Mouse (Mus musculus) MEL (cell line): ENCODE data around the gene Slc7a8.

Experiments used
- CTCF ChIP-seq, 3 experiments: IDR thresholded peaks in 2 of 3; conservative IDR thresholded peaks in 1 of 3; 2 replicates each; pipeline ENCODE4 v1.5.1; 2011 to 2012; ENCODE audit warnings: low read length in 3 of 3, low read depth in 2 of 3, mild to moderate bottlenecking in 2 of 3, improper control_type of control experiment in 1 of 3, inconsistent platforms in 1 of 3, mixed read lengths in 1 of 3, moderate library complexity in 1 of 3; ENCODE audit not compliant: control insufficient read depth in 1 of 3, insufficient read depth in 1 of 3, poor library complexity in 1 of 3, severe bottlenecking in 1 of 3
- GABPA ChIP-seq: IDR thresholded peaks from 2 replicates; pipeline ENCODE4 v1.6.1; 2012; ENCODE audit warnings: low read depth, mild to moderate bottlenecking, inconsistent platforms, low read length, improper control_type of control experiment, moderate library complexity
- USF1 ChIP-seq: IDR thresholded peaks from 2 replicates; pipeline ENCODE4 v1.6.1; 2014; ENCODE audit warnings: low read depth, mild to moderate bottlenecking, inconsistent platforms, low read length, improper control_type of control experiment, moderate library complexity

- TF ChIP-seq CTCF (IDR thresholded peaks at IDR 0.05 in 2 of 3, conservative IDR thresholded peaks at IDR 0.05 in 1 of 3; ENCODE audit: control insufficient read depth in 1 of 3, insufficient read depth in 1 of 3, low read depth in 2 of 3, low read length in 3 of 3, poor library complexity in 1 of 3, severe bottlenecking in 1 of 3) (no peak), USF1 (no peak), GABPA (no peak)
Measured at GRCm38 (mm10) chr14:54752938-54753337, 28.8 kb downstream of the Slc7a8 start.
